Mouse (Mus musculus): ENCODE results near the gene Mapk13.

DNA sequence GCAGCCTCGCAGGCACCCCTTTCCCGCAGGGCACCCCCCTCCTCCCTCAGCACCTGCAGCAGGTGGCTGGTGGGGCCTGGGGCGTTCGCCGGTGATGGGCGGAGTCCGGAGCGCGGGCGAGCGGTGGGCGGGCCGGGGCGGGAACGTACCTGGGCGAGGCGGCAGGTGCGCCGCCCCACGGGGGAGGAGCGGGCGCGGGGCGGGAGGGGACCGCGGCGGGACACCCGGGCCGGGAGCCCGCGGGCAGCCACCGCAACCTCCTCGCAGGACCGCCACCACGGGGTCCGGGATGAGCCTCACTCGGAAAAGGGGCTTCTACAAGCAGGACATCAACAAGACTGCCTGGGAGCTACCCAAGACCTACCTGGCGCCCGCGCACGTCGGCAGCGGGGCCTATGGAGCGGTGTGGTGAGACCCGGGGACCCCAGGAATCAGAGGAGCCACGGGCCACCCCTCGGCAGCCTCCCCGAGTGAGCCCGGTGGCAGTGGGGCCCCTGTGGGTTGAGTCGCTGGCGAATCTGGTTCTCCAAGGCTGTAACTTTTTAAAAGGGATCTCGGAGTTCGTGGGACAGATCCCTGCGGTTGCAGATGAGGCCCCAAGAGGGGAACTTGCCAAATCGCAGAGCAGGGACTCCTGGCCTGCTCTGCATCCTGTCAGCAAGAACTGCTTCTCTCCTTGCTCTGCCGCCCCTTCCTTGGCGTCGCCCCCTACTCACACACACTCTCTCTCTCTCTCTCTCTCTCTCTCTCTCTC lies at the start of gene Mapk13:
- TF ChIP-seq POLR2A (IDR thresholded peaks at IDR 0.05; ENCODE audit: borderline replicate concordance, extremely low read depth, insufficient read depth, insufficient read length, poor library complexity, severe bottlenecking) = no peak
- no peak for TF ChIP-seq CTCF (IDR thresholded peaks at IDR 0.05; ENCODE audit: borderline replicate concordance, extremely low read depth, insufficient read depth, insufficient read length)

Data from brain, embryonic 14.5 days (tissue).